Mouse (Mus musculus): ENCODE measurements around the gene Rpl39l. TPM values are rescaled to one million over a fixed set of nuclear protein-coding genes. Genes with fewer than 3 reads are reported as not detected.
"Not testable (repeated sequence)": the region's sequence is repeated elsewhere in the genome, so short reads cannot be mapped to it uniquely, and the experiment has no call there.

The Rpl39l gene
- polyA plus RNA-seq, 1 experiment from 2014 or later, result 0.22 TPM

- WGBS, result 97% methylated on average over 1 of the region's 1 CpGs
- not testable (repeated sequence) for H3K9me3 ChIP-seq; H3K9ac ChIP-seq; ATAC-seq (ENCODE audit: insufficient read depth, low FRiP score, low read depth); H3K4me3 ChIP-seq (replicated peaks); H3K27me3 ChIP-seq (replicated peaks); H3K4me2 ChIP-seq; H3K4me1 ChIP-seq; H3K27ac ChIP-seq; H3K36me3 ChIP-seq
Observed at GRCm38 (mm10) chr16:10216366-10216765, 46.3 kb downstream of the Rpl39l start.

DNA sequence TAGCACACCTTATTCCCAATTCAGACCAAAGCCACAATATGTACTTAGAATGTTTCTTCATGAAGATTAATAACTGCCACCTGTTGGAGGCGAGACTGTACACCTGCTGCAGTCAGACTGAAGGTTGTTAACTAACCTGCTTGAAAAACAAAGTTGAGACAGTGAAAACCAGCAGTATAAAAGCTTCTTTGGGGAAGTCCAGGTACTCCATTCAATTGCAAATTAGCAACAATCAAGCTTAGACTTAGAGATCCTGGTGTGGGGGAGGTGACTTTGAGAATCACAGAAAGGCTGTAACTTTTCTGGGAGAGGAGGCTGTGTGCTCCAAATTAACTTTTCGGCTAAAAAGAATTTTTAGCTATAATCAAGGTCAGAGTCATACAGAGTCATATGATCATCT lies 47.0 kb downstream of the Rpl39l start:
- not testable (repeated sequence) for H3K9me3 ChIP-seq; H3K4me3 ChIP-seq (replicated peaks); H3K36me3 ChIP-seq; H3K4me1 ChIP-seq; H3K27ac ChIP-seq; H3K4me2 ChIP-seq; H3K27me3 ChIP-seq (replicated peaks); H3K9ac ChIP-seq; ATAC-seq (ENCODE audit: insufficient read depth, low FRiP score, low read depth)
- WGBS, result 87% methylated on average over 2 of the region's 2 CpGs

Other genes with a start within 250 kb of the Rpl39l start
- 0.80 and 1.1 TPM in 2 replicates for gene Grin2a, start 174.7 kb upstream of the Rpl39l start, polyA plus RNA-seq (2015; fragmentation: Nextera tagmentation; extraction: Ambion mirVana)
- 0.48 and 0.95 TPM in 2 replicates for gene Atf7ip2, start 22.5 kb downstream of the Rpl39l start, polyA plus RNA-seq (2015; fragmentation: Nextera tagmentation; extraction: Ambion mirVana)
- 35.2 and 48.4 TPM in 2 replicates for gene Emp2, start 143.7 kb downstream of the Rpl39l start, polyA plus RNA-seq (2015; fragmentation: Nextera tagmentation; extraction: Ambion mirVana)
- gene Tekt5, start 225.3 kb downstream of the Rpl39l start, polyA plus RNA-seq (2015; fragmentation: Nextera tagmentation; extraction: Ambion mirVana), result 0.98 TPM in 2 replicates
- 52.2 and 54.9 TPM in 2 replicates for gene Nubp1, start 241.7 kb downstream of the Rpl39l start, polyA plus RNA-seq (2015; fragmentation: Nextera tagmentation; extraction: Ambion mirVana)

All from stomach, embryonic 15.5 days (tissue).